Mouse (Mus musculus) urinary bladder, adult 2 months (tissue): Measurements from ENCODE around the gene Acy3. TPM values are rescaled to one million over a fixed set of nuclear protein-coding genes. Genes with fewer than 3 reads are reported as not detected.
"Not testable (repeated sequence)": the region's sequence is repeated elsewhere in the genome, so short reads cannot be mapped to it uniquely, and the experiment has no call there.

Experiments
- DNase-seq: peaks from one replicate; pipeline ENCODE4 v3.0.0; 2022; ENCODE audit warnings: low spot score
- polyA plus RNA-seq: library from polyadenylated mRNA; depleted of rRNA; stranded (reverse); fragments of >200 nt; gene quantifications from 2 replicates; pipeline ENCODE4 v1.2.3, GENCODE M21; 2012

Gene Acy3
- polyA plus RNA-seq, 1 experiment: 15.0 TPM

DNA sequence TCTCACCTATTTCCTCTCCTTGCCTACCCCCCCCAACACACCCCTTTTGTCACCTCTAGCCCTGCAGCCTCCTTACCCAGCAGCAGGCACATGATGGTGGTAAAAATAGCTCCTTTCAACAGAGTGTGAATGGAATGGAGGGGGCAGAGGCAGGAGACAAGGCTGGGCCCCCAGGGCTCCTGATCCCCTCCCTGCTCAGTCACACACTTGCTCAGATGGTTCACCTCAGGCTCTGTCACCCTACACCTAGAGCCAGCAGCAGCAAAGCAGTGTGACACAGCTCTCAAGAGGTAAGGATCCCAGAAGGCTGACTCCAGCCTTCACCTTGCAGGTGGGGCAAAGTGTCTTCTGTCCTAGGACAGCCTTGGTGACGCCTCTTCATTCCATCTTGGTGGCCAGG is 16.7 kb downstream of the Acy3 start, which contains the start of gene Doc2g:
Gene Doc2g, plus strand, starts transcription at position 202 of the 400 bp plus-strand sequence.
- DNase-seq: no peak

DNA sequence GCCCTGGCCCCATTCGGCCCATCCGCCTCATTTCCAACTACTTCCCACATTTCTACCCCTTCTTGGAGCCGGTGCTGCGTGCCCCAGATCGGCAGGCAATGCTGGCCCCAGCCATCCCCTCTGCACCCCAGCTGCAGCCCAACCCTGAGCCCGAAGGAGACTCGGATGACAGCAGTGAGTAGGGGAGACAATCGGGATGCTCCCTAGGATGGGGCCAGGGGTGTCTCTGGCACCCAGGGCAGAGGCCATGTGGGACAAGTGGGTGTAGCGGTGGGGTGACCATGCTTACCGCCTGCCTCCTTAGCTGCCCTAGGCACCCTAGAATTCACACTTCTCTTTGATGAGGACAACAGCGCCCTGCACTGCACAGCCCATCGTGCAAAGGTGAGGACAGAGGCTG is 17.3 kb downstream of the Acy3 start:
- no peak for DNase-seq

DNA sequence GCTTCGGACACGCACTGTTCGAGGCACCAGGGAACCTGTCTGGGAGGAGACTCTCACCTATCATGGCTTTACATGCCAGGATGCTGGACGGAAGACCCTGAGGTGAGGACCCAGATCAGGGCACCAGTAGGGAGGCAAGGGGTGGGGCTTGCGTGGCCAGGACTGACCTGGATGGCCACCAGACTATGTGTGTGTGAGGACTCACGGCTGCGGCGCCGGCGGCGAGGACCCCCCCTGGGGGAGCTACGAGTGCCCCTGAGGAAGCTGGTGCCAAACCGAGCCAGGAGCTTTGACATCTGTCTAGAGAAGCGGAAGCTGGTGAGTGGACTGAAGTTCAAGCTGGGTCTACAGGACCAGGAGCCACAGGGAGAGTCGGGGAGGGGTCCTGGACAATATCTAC is 18.0 kb downstream of the Acy3 start:
- no peak for DNase-seq

DNA sequence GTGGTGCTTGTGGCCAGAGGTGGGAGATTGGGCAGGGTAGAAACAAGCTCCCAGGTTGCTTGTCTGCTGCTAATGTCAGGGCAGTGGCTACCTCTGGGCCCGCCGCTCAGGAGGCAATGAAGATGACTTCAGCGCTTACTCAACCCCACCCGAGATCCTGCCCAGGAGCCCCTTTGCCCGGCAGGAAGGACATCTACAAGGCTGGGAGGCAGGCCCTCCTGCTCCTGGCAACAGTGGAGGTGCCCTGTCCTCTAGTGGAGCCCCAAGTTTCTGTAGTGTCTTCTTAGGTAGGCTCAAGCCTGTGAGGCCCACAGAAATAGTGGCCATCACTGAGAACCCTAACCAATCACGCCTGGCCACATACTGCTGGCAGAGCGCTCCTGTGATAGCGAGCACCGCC is 18.7 kb downstream of the Acy3 start:
- no peak for DNase-seq

DNA sequence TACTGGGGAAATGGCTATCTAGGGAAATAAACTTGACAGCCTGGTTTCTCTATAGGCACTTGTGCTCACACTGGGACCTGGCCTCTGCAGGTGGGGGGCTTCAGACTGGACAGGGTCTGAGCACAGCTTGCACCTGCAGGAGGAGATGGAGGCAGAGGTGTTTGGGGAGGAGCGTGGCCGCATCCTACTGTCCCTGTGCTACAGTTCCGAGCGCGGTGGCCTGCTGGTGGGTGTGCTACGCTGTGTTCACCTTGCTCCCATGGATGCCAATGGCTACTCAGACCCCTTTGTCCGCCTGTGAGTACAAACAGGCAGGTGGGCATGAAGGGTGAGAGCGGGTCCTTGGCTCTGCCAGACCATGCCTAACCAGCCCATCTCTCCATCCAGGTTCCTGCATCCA is 19.6 kb downstream of the Acy3 start:
- DNase-seq: no peak

DNA sequence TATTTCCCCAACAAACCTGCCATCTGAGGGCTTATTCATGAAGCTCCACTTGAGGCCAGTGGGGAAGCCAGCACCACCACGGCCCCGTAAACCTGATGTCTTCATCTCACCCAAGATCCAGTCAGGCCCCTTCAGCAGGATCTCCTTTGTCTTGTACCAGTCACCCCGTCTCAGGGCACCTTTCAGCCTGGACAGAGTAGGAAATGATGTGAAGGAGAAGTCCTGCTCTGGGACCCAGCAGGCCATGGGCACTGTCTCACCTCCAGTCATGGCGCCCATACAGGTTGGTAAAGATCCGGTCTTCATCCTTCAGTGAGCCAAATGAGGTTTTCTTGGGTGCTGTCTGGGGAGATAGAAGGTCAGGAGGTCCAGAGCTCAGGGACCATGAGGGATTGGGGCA is 24.7 kb downstream of the Acy3 start:
- no peak for DNase-seq

DNA sequence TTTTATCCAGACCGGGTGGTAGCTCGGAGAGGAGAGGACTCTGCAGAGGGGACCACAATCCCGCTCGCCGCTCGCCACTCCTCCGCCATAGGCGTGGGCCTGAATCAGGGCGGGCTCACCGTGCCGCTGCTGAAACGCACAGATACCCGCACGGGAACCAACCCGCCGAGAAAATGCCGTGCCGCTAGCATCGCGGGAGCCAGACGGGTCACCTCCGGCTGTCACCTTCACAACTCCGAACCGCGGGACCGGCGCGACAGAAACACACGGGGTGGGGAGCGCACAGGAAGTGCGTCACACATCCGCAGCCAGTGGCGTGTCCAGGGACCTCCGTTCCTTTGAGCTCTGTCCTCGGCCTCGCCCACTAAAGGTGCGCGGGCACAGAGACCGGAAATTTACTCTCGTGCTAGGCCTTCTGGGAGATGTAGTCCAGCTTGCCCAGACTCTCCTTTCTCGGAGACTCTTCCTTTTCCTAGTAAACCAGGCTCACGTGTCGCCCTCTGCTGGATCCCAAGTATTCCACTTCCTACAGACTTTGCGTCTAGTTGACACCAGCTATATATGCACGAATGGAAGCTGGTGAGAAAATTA is 26.2 kb downstream of the Acy3 start, which contains the start of gene Ndufv1:
Gene Ndufv1, minus strand, starts transcription at position 375 of the 591 bp plus-strand sequence.
- DNase-seq: peak; percentile 86

DNA sequence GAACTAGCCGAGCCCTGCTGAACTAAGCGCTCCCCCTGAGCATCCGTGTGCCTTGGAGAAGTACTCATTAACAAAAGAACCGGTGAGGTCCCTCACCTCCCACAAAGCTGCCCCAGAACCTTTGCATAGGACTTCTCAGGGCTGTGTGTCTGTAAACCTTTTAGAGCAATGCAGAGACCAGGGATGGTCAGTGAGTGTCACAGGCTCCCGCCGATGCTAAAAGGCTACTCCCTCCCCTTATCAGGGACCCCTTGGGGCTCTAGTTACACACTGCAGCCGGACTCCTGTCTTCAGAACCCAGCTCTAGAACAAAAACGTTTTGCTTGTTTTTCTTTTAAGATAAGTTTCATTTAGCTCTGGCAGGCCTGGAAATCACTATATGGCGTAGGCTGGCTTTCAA is 26.7 kb downstream of the Acy3 start:
- DNase-seq: no peak

DNA sequence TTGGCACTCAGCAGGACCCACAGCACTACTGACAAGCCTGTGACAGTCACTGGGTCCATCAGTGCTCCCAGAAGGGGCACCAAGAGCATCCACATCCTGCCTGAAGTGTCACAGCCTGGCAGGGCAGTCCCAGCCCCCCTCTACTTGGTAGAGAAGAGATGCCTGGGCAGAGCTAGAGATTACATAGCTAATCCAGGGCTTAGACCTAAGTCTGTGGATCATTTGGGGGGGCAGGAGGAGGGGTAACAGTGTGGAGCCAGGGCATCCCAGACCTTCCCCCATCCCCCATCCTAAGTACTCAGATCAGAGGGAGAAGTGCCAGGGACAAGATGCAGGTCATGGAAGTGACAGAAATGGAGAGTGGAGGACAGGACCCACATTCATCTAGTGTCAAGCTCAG is 28.4 kb downstream of the Acy3 start:
- DNase-seq: no peak

DNA sequence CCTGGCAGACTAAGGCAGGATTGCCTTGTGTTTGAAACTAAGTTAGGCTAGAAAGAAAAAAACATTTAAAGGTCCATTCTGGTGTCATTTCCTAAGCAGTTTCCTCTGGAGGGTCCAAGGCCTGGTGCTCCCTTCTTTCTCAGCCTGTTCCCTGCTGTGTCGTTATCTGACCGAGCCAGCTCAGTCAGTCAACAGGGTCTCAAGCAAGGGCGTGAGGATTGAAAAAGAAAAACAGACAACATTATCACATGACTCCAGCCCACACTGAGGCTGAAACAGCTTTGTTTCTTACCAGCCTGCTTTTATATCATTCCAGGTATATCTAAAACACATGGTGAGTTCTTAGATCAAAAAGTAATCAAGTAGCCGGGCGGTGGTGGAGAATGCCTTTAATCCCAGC is 29.3 kb downstream of the Acy3 start:
- no peak for DNase-seq

DNA sequence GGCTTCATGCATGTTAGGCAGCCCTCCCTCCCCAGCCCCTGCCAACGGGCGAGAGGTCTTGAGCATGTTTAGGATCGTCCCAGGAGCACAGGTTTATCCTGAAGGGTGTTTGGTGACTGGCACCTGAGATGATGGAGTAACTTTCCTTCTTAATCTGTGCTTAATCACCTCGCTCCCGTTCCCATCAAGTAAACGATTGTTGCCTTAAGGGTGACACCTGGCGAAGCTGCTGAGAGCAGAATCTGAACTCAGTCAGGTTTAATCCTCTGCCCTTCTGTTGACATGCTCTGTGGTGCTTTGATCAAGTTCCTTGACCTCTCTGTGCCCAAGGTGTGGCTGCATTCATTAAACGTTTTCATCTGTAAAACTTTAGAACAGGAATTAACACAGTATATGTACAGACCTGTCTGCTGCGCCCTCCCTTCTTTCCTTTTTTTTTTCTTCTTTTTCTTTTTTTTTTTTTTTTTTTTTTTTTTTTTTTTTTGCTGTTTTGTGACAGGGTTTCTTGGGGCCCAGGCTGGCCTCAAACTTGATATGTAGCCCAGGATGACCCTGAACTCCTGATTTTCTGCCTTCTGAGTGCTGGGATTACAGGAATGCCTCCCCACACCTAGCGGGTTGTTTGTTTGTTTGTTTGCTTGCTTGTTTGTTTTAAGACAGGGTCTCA is 31.7 kb downstream of the Acy3 start:
- DNase-seq: no peak

DNA sequence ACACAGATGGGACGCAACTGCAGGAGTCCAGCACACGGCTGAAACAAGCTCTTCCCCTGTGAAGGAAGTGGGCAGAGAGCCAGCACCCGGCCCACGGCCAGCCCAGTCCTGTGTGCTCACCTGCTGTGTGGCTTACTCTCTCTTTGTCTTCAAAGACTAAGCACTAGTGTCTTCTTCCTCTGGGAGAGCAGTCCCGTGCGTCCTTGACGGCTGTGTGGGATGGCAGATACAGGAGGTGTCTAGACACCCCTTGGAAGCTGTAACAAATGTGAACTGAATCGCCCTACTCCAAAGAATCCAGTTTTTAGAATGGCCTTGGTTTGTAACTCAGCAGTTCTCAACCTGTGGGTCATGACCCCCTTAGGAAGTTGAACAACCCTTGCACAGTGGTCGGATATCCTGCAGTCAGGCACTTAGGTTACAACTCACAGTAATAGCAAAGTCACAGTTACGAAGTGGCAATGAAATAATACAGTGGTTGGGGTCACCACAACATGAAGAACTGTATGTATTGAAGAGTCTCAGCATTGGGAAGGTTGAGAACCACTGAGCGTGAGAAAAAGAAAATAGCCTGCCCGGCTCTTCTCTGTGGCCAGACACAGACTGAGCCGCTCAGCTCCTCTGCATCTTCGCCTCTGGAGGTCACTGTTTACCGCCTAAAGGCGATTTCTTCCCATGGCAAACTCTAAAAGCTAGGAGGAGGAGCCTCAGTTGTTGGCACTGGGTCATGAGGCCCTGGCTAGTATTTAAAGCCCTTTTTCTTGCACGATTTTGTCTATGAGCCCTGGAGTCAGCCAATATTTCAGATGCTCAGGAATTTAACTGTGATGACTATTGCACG is 32.6 kb downstream of the Acy3 start:
- DNase-seq: no peak

DNA sequence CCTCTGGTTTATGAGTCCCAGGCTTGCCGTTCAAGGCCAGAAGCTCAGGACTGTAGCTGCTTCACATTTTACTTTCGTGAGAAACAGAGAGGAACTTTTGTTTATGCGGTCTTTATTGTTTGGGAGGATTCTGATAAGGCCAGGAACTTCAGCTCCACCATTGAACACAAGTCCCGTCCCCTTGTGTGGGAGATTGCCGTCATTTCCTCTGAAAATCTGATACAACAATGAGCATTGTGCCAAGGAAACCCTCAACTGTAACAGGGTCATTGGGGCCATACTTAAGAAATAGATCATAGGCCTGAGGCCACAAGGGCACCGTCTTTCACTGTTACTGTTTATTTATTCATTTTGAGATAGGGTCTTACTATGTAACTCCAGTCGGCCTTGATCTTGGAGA is 36.8 kb downstream of the Acy3 start:
- DNase-seq: no peak

DNA sequence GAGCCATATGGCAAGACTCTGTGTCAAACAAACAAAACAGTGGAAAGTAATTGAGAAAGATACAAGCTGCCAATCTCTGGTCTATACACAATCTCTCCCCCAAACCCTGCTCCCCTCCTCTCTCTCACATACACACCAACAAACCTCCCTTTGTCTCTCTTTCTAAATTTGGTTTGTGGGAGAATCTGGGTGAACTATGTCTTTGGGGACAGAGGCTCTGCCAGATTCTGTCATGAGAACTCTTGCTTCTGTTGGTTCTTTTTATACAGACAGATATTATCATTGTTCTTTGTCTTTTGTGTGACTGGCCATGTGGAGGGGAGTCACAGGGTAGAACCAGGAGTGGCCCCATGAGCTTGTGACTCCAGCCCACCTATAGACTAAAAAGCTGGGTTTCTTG is 41.2 kb downstream of the Acy3 start:
- no peak for DNase-seq

DNA sequence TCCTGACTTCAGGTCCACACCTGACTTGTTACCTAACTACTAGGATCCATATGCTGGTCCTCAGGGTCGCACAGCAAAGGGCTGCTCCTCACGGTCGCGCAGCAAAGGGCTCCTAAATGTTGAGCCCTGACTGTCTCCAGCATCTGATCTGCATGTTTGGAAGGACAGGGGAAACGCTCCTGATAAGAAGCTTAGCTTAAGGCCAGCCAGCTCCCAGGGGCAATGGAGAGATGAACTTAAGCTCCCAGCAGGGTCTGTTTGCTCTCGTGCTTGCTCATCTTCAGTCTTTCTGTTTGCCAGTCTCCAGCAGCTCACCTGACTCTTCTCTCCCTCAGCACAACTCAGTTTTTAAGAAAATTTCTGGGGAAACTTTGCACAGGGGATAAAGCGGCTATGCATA is 46.3 kb downstream of the Acy3 start:
- no peak for DNase-seq

DNA sequence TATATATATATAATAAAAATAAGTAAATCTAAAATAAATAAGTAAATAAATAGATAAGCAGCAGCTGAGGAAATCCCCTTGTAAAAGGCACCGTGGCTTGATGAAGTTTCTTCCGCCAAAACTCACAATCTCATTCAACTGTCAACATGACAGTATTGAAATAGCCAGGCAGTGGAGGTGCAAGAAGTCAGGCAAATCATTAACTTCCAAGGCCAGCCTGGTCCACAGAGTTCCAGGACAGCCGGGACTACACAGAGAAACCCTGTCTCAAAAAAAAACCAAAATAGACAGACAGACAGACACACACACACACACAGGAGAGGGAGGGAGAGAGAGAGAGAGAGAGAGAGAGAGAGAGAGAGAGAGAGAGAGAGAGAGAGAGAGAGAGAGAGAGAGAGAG is 46.9 kb downstream of the Acy3 start:
- DNase-seq: no peak

DNA sequence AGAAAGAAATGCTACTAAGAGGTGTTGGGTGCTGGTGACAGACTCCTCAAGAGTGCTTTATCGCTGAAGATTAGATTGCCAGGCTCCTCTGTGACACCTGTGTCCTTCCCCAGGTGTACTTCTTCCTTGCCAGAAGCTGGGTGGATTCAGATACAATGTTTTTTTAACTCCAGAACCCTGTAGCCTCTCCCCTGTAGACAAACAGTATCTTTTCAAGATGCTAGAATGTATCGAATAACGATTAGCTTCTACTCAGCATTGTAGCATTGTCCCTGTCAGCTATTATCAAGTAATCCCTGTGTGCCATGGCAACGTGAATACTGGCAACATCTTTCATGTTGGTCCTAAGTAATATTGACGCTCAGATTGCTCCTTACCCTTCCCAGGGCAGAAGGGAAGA is 47.4 kb downstream of the Acy3 start:
- DNase-seq: no peak

DNA sequence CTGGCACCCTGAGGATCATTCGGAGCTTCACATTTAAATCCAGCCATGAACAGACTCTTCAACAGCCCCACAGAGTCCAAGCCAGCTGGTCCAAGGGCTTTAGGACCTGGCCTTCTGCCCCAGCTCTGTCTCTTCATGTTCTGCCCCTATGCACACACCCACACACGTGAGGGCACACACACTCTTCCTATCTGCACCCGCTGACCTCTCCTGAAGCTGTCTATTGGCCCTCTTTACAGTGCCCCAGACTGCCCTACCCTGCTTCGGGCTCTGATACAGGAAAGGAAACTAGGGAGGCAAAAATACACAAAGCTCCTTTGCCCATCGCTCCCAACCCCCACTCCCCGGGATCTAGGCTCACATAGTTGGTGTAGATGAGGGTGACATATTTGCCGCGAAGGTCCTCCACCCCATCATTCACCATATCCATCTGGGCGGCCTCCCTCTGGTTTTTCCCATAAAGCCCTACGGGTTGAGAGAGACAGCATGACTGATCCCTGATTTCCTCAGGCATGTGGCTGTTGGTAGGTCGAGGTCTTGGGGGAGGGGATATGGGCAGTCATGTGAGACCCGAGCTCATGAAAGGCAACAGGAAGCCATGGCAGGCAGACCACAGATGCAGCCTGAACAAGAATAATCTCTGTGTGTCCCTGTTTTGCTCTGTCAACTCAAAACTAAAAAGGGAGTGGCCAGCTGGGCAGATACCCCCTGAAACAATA is 50.1 kb downstream of the Acy3 start:
- no peak for DNase-seq

DNA sequence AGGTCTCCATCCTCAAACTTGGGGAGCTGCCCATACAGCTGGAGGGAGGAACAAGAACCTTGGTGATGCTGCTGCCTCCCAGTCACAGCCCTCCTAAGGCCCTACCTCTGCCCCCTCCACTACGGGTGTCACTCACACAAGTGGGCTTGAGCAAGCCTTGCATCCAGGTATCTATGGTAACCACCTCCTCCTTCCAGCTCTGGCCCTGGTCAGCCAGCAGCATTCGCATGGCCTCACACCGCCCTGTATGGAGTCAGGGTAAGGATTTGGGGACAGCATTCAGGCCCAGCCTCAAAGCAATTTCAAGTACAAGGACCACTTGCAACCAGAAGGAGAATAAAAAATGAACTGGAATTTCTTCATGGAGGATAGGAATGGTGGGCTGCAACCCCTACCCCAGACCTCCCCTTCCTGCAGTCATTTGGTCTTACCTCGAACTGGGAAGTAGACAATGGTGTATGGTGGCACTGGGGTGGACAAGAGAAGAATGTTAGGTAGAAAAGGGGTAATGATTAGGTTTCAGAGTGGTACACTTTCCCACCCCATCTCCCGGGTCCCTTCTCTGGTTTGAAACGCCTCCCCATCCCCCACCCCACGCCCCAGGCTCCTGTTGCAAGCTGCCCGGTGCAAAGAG is 50.9 kb downstream of the Acy3 start:
- not testable (repeated sequence) for DNase-seq

DNA sequence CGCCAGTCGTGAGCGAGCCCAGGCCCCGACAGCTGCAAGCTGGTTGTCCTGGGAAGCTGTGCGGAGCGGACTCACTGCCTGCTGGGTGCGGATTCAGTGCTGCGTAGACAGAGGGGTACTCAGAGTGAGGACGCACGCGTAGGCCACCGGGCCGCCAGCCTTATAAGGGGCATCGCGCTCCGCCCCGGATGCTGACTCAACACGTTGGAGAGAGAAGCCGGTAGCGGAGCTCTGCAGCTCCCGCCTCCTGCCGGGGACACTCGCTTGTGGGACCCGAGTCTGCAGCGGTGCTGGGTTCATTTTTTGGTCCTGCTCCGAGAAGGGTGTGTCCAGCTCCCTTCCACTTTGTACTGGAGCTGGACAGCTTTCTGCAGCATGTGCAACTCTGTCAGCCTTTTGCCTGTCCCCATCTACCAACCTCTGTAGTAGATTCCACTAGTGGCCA is 51.4 kb downstream of the Acy3 start, which contains the start of gene Gstp1:
Gene Gstp1, minus strand, starts transcription at position 198 of the 445 bp plus-strand sequence.
- peak; percentile 80 for DNase-seq
